Mouse (Mus musculus) testis, adult 2 months (tissue): ENCODE results near the gene Sh3bp5.

Experiments
- CTCF ChIP-seq: fragments of 200-500 bp; IDR thresholded peaks from 2 replicates; pipeline ENCODE4 v1.5.1; 2012; ENCODE audit warnings: low read depth, mild to moderate bottlenecking, inconsistent platforms, low read length, moderate library complexity; ENCODE audit not compliant: control insufficient read depth, insufficient read depth, insufficient replicate concordance
- POLR2A ChIP-seq: fragments of 200-500 bp; IDR thresholded peaks from 2 replicates; pipeline ENCODE4 v1.6.1; 2012; ENCODE audit warnings: low read depth, mild to moderate bottlenecking, inconsistent platforms, low read length, moderate library complexity; ENCODE audit not compliant: control insufficient read depth

DNA sequence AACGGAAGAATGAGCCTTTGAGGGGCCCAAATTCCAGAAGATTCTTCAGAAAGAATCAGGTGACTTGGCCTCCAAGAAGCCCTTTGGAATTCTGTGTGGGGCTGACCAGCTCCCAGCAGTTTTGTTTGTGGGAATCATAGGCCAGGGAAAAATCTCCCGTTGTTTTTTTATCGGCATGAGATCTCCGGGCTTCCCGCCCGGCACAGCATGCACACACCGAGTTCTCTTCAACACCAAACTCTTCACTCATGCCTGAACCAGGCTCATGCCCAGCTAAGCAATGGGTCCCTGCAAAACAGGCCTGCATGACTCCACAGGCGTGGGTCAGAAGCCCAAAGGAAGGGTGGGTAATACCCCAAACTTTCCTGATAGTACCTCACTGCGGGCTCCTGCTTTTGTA is 32.3 kb downstream of the Sh3bp5 start:
- TF ChIP-seq POLR2A (no peak), CTCF (no peak)
